Mouse (Mus musculus) thymus, adult 2 months (tissue): ENCODE results near the gene Aldh3b1. TPM values are rescaled to one million over a fixed set of nuclear protein-coding genes. Genes with fewer than 3 reads are reported as not detected.

Experiments
- DNase-seq: peaks from one replicate; pipeline ENCODE4 v3.0.0; 2021
- H3K27ac ChIP-seq: fragments of 200-500 bp; 2 replicates; pipeline ENCODE4 v1.5.1; 2012; ENCODE audit warnings: low read length, control low read depth; ENCODE audit not compliant: control insufficient read depth, insufficient read depth
- H3K27me3 ChIP-seq: fragments of 200-500 bp; 2 replicates; pipeline ENCODE4 v1.6.1; 2012; ENCODE audit warnings: mild to moderate bottlenecking, low read length, moderate library complexity, mixed read lengths; ENCODE audit not compliant: control insufficient read depth, insufficient read depth
- H3K36me3 ChIP-seq: fragments of 200-500 bp; 2 replicates; pipeline ENCODE4 v1.6.1; 2012; ENCODE audit warnings: mild to moderate bottlenecking, low read length, moderate library complexity; ENCODE audit not compliant: control insufficient read depth, insufficient read depth
- H3K4me1 ChIP-seq: fragments of 200-500 bp; replicated peaks from 2 replicates; pipeline ENCODE4 v1.6.1; 2012; ENCODE audit warnings: low read length; ENCODE audit not compliant: control insufficient read depth, insufficient read depth
- H3K4me3 ChIP-seq: fragments of 200-500 bp; 2 replicates; pipeline ENCODE4 v1.5.1; 2012; ENCODE audit warnings: mild to moderate bottlenecking, low read length, control low read depth, moderate library complexity; ENCODE audit not compliant: control insufficient read depth, insufficient read depth
- CTCF ChIP-seq: fragments of 200-500 bp; IDR thresholded peaks from 2 replicates; pipeline ENCODE4 v1.5.1; 2012; ENCODE audit warnings: mild to moderate bottlenecking, control low read depth, low read length, moderate library complexity, borderline replicate concordance; ENCODE audit not compliant: control insufficient read depth, poor library complexity, insufficient read depth; ENCODE audit errors: extremely low read depth
- POLR2A ChIP-seq: fragments of 200-500 bp; IDR thresholded peaks from 2 replicates; pipeline ENCODE4 v1.6.1; 2012; ENCODE audit warnings: mild to moderate bottlenecking, low read length, control low read depth, moderate library complexity; ENCODE audit not compliant: control insufficient read depth, poor library complexity, insufficient read depth; ENCODE audit errors: extremely low read depth
- WGBS: fragments of 180-500 bp; shearing (Covaris S2); methylation state at CpG from one replicate; pipeline ENCODE4 v1.1.7; 2018; 5-methylcytosine and 5-hydroxymethylcytosine counted together
- polyA plus RNA-seq: library from polyadenylated mRNA; depleted of rRNA; stranded (reverse); fragments of >200 nt; gene quantifications from 2 replicates; pipeline ENCODE4 v1.2.3, GENCODE M21; 2012

Aldh3b1 gene
- polyA plus RNA-seq, 1 experiment: 11.7 TPM

DNA sequence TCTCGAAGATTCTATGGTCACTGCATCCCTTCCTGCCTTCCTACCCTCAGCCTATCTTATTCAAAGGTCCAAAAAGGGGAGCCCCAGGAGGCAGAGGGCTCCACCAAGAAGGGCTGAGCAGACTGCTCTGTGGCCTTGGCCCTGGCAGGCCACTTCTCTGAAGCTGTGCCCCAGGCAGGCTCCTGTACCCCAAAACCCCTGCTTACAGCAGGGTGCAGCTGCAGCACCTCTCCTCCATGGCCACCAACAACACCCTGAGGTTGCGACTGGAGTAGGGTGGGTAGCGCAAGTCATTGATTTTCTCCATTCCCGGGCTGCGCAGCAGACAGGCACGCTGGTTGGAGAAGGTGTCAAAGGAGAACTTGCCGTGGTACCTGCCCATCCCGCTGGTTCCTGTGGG is 15.9 kb downstream of the Aldh3b1 start:
- H3K27me3 ChIP-seq: no peaks in the 10 kb centered on the region
- no peaks in the 10 kb centered on the region; the same call in 1 of the 2 replicates for H3K36me3 ChIP-seq
- H3K4me1 ChIP-seq: peaks cover 17% of the 10 kb centered on the region
- TF ChIP-seq POLR2A (no peak), CTCF (no peak)
- H3K4me3 ChIP-seq: 0 out of 2 replicates have a peak overlapping the region, but pooled peaks have one; percentile 3
- 81% methylated on average over 8 of the region's 8 CpGs for WGBS
- DNase-seq: no peak
- no peak overlapping the region; the same call in 1 of the 2 replicates for H3K27ac ChIP-seq

DNA sequence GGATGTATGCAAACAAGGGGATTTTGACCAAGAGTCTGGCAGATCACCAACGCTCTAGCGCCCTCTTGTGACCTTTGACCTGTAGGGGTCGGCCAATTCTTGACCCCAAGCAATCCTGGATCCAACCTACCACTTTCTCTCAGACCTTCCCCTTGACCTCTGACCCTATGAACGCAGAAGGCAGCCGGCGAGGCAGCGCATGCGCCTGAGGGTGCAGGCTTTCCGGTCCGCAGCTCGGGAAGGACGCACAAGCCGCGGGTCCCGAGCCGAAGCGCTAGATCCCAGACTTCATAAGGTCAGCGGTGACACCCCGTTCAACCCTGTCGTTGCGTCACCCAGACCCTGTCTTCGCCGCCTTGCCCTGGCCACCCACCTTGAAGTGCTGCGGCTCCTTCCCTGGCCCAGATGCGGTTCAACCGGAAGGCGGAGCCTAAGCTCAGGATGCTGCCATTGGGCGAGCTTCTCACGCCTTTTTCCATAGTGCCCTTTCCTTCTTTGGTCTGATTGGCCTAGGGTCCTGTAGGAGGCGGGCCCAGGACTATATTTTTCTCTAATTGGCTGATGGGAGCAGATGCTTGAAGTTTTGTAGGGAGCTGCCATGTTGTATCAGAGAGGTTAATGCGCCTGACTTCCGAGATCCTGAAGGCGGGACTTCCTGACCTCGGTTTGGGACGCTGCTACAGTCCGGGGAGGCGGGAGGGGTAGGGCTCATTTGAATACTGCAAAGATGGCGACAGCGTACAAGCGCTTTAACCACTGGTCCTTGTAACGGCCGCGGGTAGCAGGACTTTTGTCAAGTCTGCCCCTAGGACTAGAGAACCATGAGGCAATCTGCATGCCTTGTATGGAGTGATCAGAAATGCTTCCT is 17.0 kb downstream of the Aldh3b1 start, which contains the start of gene Ndufs8:
Ndufs8 (minus strand) TSS at position 438 of the 868 bp plus-strand sequence.
- H3K36me3 ChIP-seq: no peaks in the 10 kb centered on the region; the same call in 1 of the 2 replicates
- H3K4me3 ChIP-seq: peak within 1 kb of the TSS; percentile 79
- TF ChIP-seq CTCF (peak; percentile 44; the same call in 1 of the 2 replicates), POLR2A (peak; percentile 74)
- H3K27me3 ChIP-seq: no peaks in the 10 kb centered on the region
- H3K27ac ChIP-seq: peak within 1 kb of the TSS; percentile 65
- H3K4me1 ChIP-seq: peaks cover 20% of the 10 kb centered on the region
- 1% methylated on average over 43 of the region's 43 CpGs for WGBS
- peak; percentile 93 for DNase-seq

DNA sequence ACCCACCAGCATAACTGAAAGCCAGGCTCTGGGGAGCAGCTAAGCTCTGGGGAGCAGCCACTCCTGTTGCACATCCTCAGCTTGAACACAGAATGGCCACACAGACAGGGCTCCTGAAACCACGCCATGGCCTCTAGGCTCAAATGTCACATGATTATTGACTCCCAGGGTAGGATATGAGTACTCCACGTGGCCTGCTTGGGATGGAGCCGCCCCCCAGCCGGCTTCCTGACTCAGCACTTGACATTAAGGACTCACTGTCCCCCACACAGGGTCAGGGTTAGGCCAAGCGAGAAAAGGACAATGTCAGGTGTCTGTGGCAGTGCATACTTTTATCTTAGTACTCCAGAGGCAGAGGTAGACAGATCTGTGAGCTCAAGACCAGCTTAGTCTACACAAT is 19.4 kb downstream of the Aldh3b1 start:
- Histone ChIP-seq H3K27me3 (no peaks in the 10 kb centered on the region), H3K4me3 (no peak overlapping the region), H3K4me1 (peaks cover 41% of the 10 kb centered on the region), H3K36me3 (no peaks in the 10 kb centered on the region; the same call in 1 of the 2 replicates), H3K27ac (no peak overlapping the region)
- no peak for DNase-seq
- TF ChIP-seq POLR2A: no peak
- TF ChIP-seq CTCF: no peak
- 94% methylated on average over 5 of the region's 5 CpGs for WGBS

DNA sequence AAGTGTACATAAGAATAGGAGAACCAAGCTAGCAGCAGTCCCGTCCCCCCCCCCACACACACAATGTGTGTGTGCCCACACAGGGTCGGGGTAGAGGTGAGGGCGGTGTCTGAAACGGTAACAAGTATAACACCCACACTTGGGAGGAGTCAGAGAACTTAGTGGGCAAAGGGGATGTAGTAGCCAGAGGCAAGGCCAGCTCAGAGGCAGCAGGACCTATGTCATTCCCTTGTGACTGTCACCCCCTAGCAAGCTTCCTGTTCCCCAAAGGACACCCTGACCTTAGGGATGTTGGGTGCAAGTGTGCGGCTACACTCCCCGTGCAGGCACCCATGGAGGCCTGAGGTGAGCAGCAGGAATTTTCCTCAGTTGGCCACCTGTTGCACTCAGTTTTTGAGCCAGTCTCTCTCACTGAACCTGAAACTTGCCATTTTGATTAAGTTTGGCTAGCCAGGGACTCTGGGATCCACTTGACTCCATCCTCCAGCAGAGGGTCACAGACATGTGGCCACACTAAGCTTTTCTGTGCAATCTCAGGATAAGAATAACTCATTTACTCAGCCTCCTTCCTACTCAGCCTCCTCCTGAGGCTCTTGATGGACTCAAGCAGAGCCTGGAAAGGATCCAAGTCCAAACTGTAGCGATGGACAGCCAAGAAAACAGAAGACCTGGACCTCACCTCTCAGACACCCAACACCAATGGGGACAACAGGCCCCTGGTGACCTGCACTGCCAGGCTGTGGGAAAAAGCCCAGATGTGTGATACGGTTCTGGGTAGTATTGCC is 21.5 kb downstream of the Aldh3b1 start:
- H3K36me3 ChIP-seq: no peaks in the 10 kb centered on the region; the same call in 1 of the 2 replicates
- TF ChIP-seq CTCF: no peak
- TF ChIP-seq POLR2A: no peak
- H3K4me1 ChIP-seq: peaks cover 42% of the 10 kb centered on the region
- H3K27ac ChIP-seq: no peak overlapping the region
- H3K4me3 ChIP-seq: no peak overlapping the region
- DNase-seq: no peak
- WGBS: 76% methylated on average over 8 of the region's 8 CpGs
- no peaks in the 10 kb centered on the region for H3K27me3 ChIP-seq

DNA sequence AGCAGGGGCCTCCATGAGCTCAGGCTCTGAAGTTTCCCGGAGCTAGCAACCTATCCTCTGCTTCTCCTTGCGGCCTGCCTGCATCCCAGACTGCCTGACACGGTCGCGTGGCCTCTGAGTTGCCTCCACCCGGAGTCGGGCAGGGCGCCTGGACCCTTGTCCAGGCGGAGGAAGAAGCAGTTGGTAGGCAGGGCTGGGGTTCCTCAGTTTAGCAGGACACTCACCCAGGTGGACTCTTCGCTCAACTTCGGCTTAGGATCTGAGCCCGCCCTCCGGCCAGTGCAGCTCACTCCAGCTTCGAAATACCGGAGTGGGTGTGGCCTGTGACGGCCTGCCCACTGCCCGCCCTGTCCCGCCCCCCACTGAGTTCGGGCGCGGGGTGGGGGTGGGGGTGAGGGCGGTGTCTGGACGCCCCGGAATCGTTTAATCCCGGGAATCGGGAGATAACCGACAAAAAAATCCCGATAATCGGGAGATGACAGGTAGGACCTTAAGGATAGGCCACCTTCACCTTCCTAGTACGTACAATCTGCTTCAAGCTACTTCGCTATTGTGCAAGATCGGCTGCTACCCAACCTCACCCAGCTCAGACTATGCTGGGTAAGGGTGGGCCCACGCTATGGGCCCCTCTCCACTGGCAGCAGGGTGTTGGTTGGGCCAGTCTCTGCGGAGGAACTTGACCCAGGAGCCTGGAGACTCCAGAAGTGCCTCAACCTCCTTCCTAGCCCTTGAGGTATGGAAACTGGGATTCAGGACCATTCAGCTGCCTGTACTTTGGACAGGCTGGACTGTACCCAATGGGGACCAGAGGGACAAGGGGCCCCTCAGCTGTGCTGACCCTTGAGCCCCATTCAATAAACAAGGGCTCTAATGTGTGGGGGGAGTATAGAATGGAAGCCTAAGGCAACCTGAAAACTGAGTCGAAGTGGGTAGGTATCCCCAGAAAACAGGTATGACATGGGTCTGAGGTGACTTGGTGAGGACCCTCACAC is 22.5 kb downstream of the Aldh3b1 start, which contains the start of gene Tcirg1:
Tcirg1 (minus strand) TSS at position 339 of the 992 bp plus-strand sequence.
- no peaks in the 10 kb centered on the region; the same call in 1 of the 2 replicates for H3K36me3 ChIP-seq
- peak within 1 kb of the TSS; percentile 90 for H3K4me3 ChIP-seq
- DNase-seq: peak; percentile 76
- WGBS: 4% methylated on average over 36 of the region's 36 CpGs
- no peak within 1 kb of the TSS for H3K27ac ChIP-seq
- TF ChIP-seq CTCF: no peak
- TF ChIP-seq POLR2A: no peak
- peaks cover 50% of the 10 kb centered on the region for H3K4me1 ChIP-seq
- no peaks in the 10 kb centered on the region for H3K27me3 ChIP-seq

DNA sequence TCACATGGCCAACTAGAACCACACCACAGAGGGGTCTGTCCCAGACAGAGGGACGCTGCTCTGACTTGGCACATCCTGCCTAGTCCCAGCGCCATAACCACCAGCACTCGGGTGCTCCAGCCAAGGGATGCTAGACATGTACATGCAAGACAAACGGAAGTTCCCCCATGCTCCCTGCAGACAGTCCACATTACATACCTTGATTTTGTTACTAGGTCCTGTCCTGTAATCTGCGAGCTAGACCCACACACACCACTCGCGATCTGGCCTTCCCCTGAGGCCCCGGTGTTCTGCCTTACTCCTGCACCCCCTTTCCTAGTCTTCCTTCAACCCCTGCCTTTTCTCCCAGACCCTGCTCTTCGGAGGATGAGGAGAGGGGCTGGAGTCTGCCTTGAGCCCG is 23.3 kb downstream of the Aldh3b1 start:
- DNase-seq: no peak
- Histone ChIP-seq H3K36me3 (peaks cover 5% of the 10 kb centered on the region; the same call in 1 of the 2 replicates), H3K4me3 (peak overlapping the region; percentile 90), H3K27me3 (no peaks in the 10 kb centered on the region), H3K27ac (no peak overlapping the region), H3K4me1 (peaks cover 43% of the 10 kb centered on the region)
- WGBS: 1% methylated on average over 10 of the region's 10 CpGs
- TF ChIP-seq POLR2A (no peak), CTCF (no peak)
